Mouse (Mus musculus): ENCODE data around the gene Gm14288. TPM values are rescaled to one million over a fixed set of nuclear protein-coding genes. Genes with fewer than 3 reads are reported as not detected.
"Not testable (repeated sequence)": the region's sequence is repeated elsewhere in the genome, so short reads cannot be mapped to it uniquely, and the experiment has no call there.

Gene Gm14288
- polyA plus RNA-seq (2016; fragmentation: Nextera tagmentation; extraction: Ambion mirVana) = 1.9 and 5.3 TPM in 2 replicates

DNA sequence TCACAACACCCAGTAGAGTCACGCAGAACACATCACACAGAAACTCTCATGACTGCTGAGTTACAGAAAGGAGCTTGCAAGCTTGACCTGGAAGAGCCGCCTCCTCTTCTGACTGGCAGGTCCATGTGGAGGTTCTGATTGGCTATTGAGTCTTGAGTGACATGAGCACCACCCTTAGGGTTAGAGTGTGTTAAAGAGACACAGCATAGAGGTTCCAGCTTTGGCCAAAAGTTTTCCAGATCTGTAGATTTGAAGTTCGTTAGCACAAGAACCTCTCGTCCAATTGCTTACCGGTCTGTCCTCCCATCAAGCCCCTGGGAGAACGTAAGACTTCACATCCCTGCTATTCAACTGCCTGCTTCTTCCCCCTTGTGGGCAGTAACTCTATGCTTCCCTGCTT, at the start of gene Gm14288:
Gm14288 (minus strand) TSS at position 101 of the 400 bp plus-strand sequence.
- H3K9ac ChIP-seq (replicated peaks); H3K36me3 ChIP-seq; H3K9me3 ChIP-seq; H3K4me1 ChIP-seq; H3K27ac ChIP-seq (replicated peaks); ATAC-seq (ENCODE audit: low FRiP score, low read depth); H3K4me2 ChIP-seq (replicated peaks); H3K4me3 ChIP-seq; H3K27me3 ChIP-seq: not testable (repeated sequence)
- WGBS = no CpG with 5 or more reads among the region's 6 CpGs

DNA sequence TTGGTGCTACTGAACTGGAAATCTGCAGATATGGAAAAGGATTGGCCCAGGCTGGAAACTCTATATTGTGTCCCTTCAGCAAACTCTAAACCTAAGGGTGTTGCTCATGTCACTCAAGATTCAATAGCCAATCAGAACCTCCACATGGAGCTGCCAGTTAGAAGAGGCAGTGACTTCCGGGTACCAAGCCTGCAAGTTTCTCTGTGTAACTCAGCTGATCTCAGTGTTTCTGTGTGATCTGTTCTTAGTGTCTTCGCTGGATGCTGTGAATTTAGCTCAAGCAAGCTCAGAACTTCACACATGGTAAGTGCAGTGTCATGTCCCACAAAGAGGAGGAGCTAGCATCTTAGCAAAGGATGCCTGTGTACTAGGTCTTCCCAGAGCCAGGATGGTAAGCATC, 59.7 kb downstream of the Gm14288 start, which contains the start of gene Gm2007:
Gm2007 (plus strand) TSS at position 301 of the 400 bp plus-strand sequence.
- H3K36me3 ChIP-seq; ATAC-seq (ENCODE audit: low FRiP score, low read depth); H3K27me3 ChIP-seq; H3K4me2 ChIP-seq (replicated peaks); H3K4me3 ChIP-seq; H3K4me1 ChIP-seq; H3K9ac ChIP-seq (replicated peaks); H3K27ac ChIP-seq (replicated peaks); H3K9me3 ChIP-seq: not testable (repeated sequence)
- no CpG with 5 or more reads among the region's 2 CpGs for WGBS

Other genes with a start within 250 kb of the Gm14288 start
- not detected in 2 replicates for gene Gm11007, start 157.1 kb downstream of the Gm14288 start, polyA plus RNA-seq (2016; fragmentation: Nextera tagmentation; extraction: Ambion mirVana)
- gene Zfp969, start 97.4 kb downstream of the Gm14288 start, polyA plus RNA-seq (2016; fragmentation: Nextera tagmentation; extraction: Ambion mirVana) = 2.1 and 11.6 TPM in 2 replicates
- gene Gm2007, start 59.6 kb downstream of the Gm14288 start, polyA plus RNA-seq (2016; fragmentation: Nextera tagmentation; extraction: Ambion mirVana) = not detected in 2 replicates
- gene Gm6710, start 68.1 kb upstream of the Gm14288 start, polyA plus RNA-seq (2016; fragmentation: Nextera tagmentation; extraction: Ambion mirVana) = 25.7 and 29.1 TPM in 2 replicates
- 5.0 and 5.3 TPM in 2 replicates for gene Zfp966, start 130.0 kb upstream of the Gm14288 start, polyA plus RNA-seq (2016; fragmentation: Nextera tagmentation; extraction: Ambion mirVana)
- 14.3 and 23.1 TPM in 2 replicates for gene Gm2026, start 164.2 kb upstream of the Gm14288 start, polyA plus RNA-seq (2016; fragmentation: Nextera tagmentation; extraction: Ambion mirVana)